Mouse (Mus musculus): ENCODE measurements at regions not wholly inside any gene's neighbourhood (a gene's known extent, or its start where the extent isn't known, plus 50 kb on each side); places are given as distances from the start of the nearest gene placed in this dataset.

GRCm38 (mm10) chr6:103431595-103431957 is 78.8 kb upstream of the Chl1 start:
- no peak for TF ChIP-seq CHD2 (IDR thresholded peaks at IDR 0.05; ENCODE audit: low read length)
- TF ChIP-seq ZKSCAN1 (IDR thresholded peaks at IDR 0.05; ENCODE audit: low read depth, low read length): no peak
- TF ChIP-seq POLR2AphosphoS5 (IDR thresholded peaks at IDR 0.05; ENCODE audit: borderline replicate concordance, low read depth, low read length): no peak
- no peak for TF ChIP-seq CTCF (IDR thresholded peaks at IDR 0.05 in 2 of 3, conservative IDR thresholded peaks at IDR 0.05 in 1 of 3; ENCODE audit: control insufficient read depth in 1 of 3, insufficient read depth in 1 of 3, low read depth in 2 of 3, low read length in 3 of 3, poor library complexity in 1 of 3, severe bottlenecking in 1 of 3)
- no peak for TF ChIP-seq UBTF (IDR thresholded peaks at IDR 0.05; ENCODE audit: borderline replicate concordance, insufficient read depth, low read depth, low read length)
- TF ChIP-seq NELFE (IDR thresholded peaks at IDR 0.05; ENCODE audit: low read depth, low read length): no peak
- TF ChIP-seq POLR2AphosphoS2 (IDR thresholded peaks at IDR 0.05; ENCODE audit: low read length): no peak
- TF ChIP-seq MEF2A (IDR thresholded peaks at IDR 0.05; ENCODE audit: extremely low read depth, insufficient replicate concordance, low read depth, low read length, poor library complexity, severe bottlenecking): no peak
- TF ChIP-seq TCF12 (IDR thresholded peaks at IDR 0.05; ENCODE audit: low read depth, low read length): no peak
- no peak for TF ChIP-seq GABPA (IDR thresholded peaks at IDR 0.05; ENCODE audit: low read depth, low read length)
- TF ChIP-seq HCFC1 (IDR thresholded peaks at IDR 0.05; ENCODE audit: low read depth, low read length): no peak
- TF ChIP-seq RCOR1 (IDR thresholded peaks at IDR 0.05; ENCODE audit: low read depth, low read length): no peak
- TF ChIP-seq GATA1 (IDR thresholded peaks at IDR 0.05; ENCODE audit: low read depth, low read length): no peak
- no peak for TF ChIP-seq USF1 (IDR thresholded peaks at IDR 0.05; ENCODE audit: low read depth, low read length)

Measured in MEL (cell line).